Mouse (Mus musculus) midbrain, embryonic 11.5 days (tissue): Measurements from ENCODE around the gene Klhl29. TPM values are rescaled to one million over a fixed set of nuclear protein-coding genes. Genes with fewer than 3 reads are reported as not detected.
A peak's percentile ranks its signal among the peaks of the same experiment; 100 is the strongest.

Experiments used
- ATAC-seq: fragments of 200-750 bp; cut with Nextera tagmentation; 2 replicates; pipeline ENCODE4 v1.8.0; 2017; ENCODE audit warnings: moderate TSS enrichment, moderate library complexity; ENCODE audit not compliant: low FRiP score
- DNase-seq: peaks from one replicate; pipeline ENCODE4 v3.0.0; 2015; ENCODE audit warnings: low spot score; ENCODE audit errors: missing footprints
- H3K27ac ChIP-seq: fragments of 300-500 bp; sonication (generic); 2 replicates; pipeline ENCODE4 v1.5.1; 2014; ENCODE audit warnings: low read depth, low read length
- H3K27me3 ChIP-seq: fragments of 300-500 bp; sonication (generic); 2 replicates; pipeline ENCODE4 v1.6.1; 2014; ENCODE audit warnings: mild to moderate bottlenecking, low read length, moderate library complexity, mixed read lengths; ENCODE audit not compliant: control insufficient read depth, insufficient read depth
- H3K36me3 ChIP-seq: fragments of 300-500 bp; sonication (generic); 2 replicates; pipeline ENCODE4 v1.6.1; 2014; ENCODE audit warnings: mild to moderate bottlenecking, low read length, moderate library complexity, mixed read lengths; ENCODE audit not compliant: control insufficient read depth, insufficient read depth
- H3K4me1 ChIP-seq: fragments of 300-500 bp; sonication (generic); 2 replicates; pipeline ENCODE4 v1.6.1; 2014; ENCODE audit warnings: low read length; ENCODE audit not compliant: control insufficient read depth, insufficient read depth
- H3K4me2 ChIP-seq: fragments of 300-500 bp; sonication (generic); 2 replicates; pipeline ENCODE4 v1.6.1; 2014; ENCODE audit warnings: mild to moderate bottlenecking, moderate library complexity
- H3K4me3 ChIP-seq: fragments of 300-500 bp; sonication (generic); 2 replicates; pipeline ENCODE4 v1.5.1; 2014; ENCODE audit warnings: low read depth, low read length
- H3K9ac ChIP-seq: fragments of 300-500 bp; sonication (generic); 2 replicates; pipeline ENCODE4 v1.6.1; 2014; ENCODE audit warnings: low read length
- H3K9me3 ChIP-seq: fragments of 300-500 bp; sonication (generic); 2 replicates; pipeline ENCODE4 v1.6.1; 2016; ENCODE audit warnings: low read length; ENCODE audit not compliant: control insufficient read depth
- WGBS: fragments of 180-500 bp; shearing (Covaris S2); extraction: QIAGEN DNeasy Blood & Tissue Kit; methylation state at CpG from one replicate; pipeline ENCODE4 v1.1.7; 2014; 5-methylcytosine and 5-hydroxymethylcytosine counted together
- polyA plus RNA-seq: library from polyadenylated mRNA; unstranded; fragments of >200 nt; fragmentation: Nextera tagmentation; extraction: Ambion mirVana; gene quantifications from 2 replicates; pipeline ENCODE4 v1.2.1, GENCODE M21; 2014

Klhl29 gene
- polyA plus RNA-seq, 1 experiment from 2014 or later: 2.0 TPM

DNA sequence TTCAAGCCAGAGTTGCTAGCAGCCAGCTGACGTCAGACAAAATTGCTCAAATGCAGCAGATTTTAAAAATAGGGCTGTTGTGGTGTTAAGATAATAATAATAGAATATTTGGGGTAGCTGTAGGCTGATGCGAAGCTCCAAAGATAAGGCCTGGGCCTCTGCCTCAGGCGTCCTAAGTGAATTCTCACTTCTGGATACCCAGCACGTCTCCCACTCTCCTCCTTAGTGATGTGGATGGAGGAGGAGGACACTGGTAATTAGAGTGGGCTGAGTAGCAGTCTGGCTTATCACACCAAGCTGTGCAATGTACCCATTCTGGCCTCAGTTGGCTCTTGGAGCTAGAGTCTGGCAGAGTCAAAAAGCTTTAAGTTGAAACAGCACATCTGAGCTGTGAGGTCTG is 118.3 kb downstream of the Klhl29 start:
- peaks cover 17% of the 10 kb centered on the region for H3K4me1 ChIP-seq
- ATAC-seq (no peak), DNase-seq (no peak)
- no peak overlapping the region for H3K4me2 ChIP-seq
- WGBS: 57% methylated on average over 4 of the region's 4 CpGs
- no peaks in the 10 kb centered on the region; the same call in 1 of the 2 replicates for H3K27me3 ChIP-seq
- no peak overlapping the region for H3K9ac ChIP-seq
- H3K27ac ChIP-seq: no peak overlapping the region
- H3K9me3 ChIP-seq: no peaks in the 10 kb centered on the region
- H3K36me3 ChIP-seq: no peaks in the 10 kb centered on the region
- H3K4me3 ChIP-seq: no peak overlapping the region

DNA sequence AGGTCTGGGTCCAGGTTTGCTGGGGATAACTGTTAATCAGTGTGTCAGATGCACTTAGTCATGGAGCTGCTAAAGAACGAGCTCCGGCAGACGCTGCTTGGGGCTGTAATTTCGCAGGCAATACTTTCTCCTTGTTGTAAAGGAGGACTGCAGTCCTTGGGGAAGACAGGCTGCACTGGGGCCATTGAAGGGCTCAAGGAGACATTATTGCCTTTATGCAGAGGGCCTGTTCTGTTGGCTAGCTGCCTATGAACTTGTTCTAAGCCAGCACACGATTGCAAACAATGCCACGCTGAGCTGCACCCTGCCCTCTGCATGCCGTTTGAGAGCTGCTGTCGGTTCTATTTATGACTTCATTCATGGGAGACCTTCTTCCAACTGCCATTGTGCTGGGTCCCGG is 120.4 kb downstream of the Klhl29 start:
- H3K4me3 ChIP-seq: no peak overlapping the region
- DNase-seq (no peak), ATAC-seq (0 out of 2 replicates have a peak, but pooled peaks have one; percentile 33)
- no peak overlapping the region for H3K27ac ChIP-seq
- peaks cover 17% of the 10 kb centered on the region for H3K4me1 ChIP-seq
- no peaks in the 10 kb centered on the region; the same call in 1 of the 2 replicates for H3K27me3 ChIP-seq
- 42% methylated on average over 9 of the region's 9 CpGs for whole genome bisulfite sequencing
- no peak overlapping the region for H3K9ac ChIP-seq
- no peak overlapping the region for H3K4me2 ChIP-seq
- no peaks in the 10 kb centered on the region for H3K9me3 ChIP-seq
- no peaks in the 10 kb centered on the region for H3K36me3 ChIP-seq

DNA sequence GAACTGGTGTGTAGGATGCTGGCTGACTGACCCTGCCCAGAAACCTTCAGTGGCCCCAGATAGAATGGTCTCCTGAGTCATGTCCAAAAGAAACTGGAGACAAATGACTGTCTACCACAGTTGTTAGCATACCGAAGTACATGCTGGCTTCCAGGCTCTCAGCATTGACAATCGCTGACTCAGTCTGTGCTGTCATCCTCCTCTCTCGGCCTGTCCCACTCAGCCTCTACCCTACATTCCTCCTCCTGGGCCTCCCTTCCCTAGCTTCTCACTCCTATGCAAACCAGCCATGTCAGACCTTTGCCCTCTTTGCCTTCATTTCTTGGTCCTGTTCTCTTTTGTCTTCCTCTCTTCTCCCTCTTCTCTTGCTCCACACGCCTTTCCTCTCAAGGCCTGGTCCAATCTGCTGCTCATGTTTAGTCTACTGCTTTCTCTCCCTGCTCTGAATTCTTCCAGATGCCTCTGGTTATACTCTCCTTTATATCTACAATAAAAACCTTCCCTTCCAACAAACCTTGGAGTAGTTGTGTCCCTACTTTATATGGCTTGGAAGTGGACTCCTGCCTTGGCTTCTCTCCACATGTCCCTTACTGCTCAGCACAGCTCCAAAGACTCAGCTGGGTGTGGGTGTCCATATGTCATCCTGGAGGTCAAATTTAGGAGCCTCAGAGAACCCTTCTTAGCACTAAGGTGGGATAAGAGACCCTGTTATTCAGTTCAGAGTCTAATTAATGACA is 121.1 kb downstream of the Klhl29 start:
- Histone ChIP-seq H3K9ac (no peak overlapping the region), H3K4me1 (peaks cover 17% of the 10 kb centered on the region), H3K9me3 (no peaks in the 10 kb centered on the region), H3K4me3 (no peak overlapping the region), H3K27ac (no peak overlapping the region), H3K36me3 (no peaks in the 10 kb centered on the region), H3K4me2 (no peak overlapping the region), H3K27me3 (no peaks in the 10 kb centered on the region; the same call in 1 of the 2 replicates)
- ATAC-seq: no peak
- DNase-seq: no peak
- WGBS: 78% methylated on average over 4 of the region's 4 CpGs

DNA sequence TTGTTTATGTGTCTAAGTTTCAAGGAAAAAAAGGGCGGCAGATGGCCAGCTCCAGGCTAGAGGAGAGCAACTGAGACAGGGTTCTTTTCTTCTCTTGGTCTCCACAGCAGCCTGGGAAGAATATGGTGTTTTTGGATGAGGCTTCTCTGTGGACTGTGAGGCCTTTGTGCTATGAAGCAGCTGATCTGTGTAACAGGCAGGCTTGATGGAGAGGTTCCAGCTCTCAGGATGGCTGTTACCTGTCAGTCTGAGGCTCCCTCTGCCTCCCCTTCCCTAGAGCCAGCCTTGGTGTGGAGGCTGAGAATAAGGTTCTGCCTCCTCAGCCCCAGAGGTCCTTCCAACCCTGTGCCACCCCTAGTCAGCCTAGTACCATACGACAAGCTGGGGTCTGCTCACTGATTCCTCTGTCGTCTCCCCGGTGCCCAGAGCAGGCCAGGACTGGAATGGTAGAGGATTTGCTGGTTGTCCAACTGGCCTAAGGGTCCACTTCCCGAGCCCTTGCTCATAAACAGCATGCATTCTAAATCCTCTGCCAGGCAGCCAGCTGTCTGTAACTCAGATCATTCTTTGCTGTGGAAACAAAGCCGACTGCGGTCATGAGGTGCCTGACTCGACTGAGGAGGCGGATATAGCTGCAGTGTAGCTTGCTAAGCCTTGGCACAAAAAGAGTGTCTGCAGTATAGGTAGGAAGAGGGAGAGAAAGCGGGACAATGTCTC is 122.0 kb downstream of the Klhl29 start:
- Histone ChIP-seq H3K36me3 (no peaks in the 10 kb centered on the region), H3K27me3 (no peaks in the 10 kb centered on the region), H3K4me2 (no peak overlapping the region), H3K9ac (no peak overlapping the region), H3K4me1 (peaks cover 17% of the 10 kb centered on the region), H3K4me3 (no peak overlapping the region), H3K9me3 (no peaks in the 10 kb centered on the region), H3K27ac (peak overlapping the region; percentile 0; the same call in 1 of the 2 replicates)
- ATAC-seq: no peak
- WGBS: 54% methylated on average over 10 of the region's 10 CpGs
- DNase-seq: no peak

DNA sequence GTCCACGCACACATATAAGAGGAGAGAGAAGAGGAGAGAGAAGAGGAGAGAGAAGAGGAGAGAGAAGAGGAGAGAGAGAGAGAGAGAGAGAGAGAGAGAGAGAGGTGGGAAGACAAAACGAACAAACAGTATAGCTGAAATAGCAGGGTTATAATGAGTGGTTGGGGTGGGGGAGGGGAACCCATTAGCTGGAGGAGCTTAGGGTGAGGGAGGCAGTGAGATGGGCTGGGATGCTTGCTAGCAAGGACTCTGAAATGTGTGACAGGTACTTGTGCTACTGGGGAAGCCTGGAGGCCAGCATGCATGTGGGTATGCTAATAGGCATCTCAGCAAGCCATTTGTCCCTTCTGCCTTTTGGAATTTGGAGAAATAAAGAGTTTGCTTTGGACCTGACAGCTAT is 122.9 kb downstream of the Klhl29 start:
- no peaks in the 10 kb centered on the region for H3K27me3 ChIP-seq
- no peak overlapping the region for H3K9ac ChIP-seq
- no peaks in the 10 kb centered on the region for H3K9me3 ChIP-seq
- H3K36me3 ChIP-seq: no peaks in the 10 kb centered on the region
- ATAC-seq: no peak
- no peak for DNase-seq
- WGBS: 81% methylated on average over 2 of the region's 2 CpGs
- H3K27ac ChIP-seq: no peak overlapping the region
- H3K4me3 ChIP-seq: no peak overlapping the region
- no peak overlapping the region for H3K4me2 ChIP-seq
- H3K4me1 ChIP-seq: peaks cover 17% of the 10 kb centered on the region

DNA sequence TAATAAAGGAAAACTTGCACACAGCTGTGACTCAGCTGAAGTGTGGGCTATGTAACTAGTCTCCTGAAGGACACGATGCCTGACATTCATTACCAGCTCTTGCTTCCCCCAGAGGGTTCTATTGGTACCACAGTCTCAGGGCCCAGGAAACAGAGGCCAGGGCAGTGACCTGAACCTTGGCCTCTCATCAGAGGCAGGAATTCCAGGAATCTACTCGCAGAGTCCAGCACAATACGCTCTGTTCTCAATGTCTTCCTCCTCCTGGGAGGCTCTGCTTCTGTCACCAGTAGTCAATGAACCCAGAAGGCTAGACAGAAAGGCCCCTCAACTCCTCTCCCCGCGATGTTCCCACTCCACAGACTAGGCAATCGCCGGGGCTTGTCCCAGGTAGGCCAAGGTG is 125.4 kb downstream of the Klhl29 start:
- 0 out of 2 replicates have a peak, but pooled peaks have one; percentile 15 for ATAC-seq
- 27% methylated on average over 7 of the region's 7 CpGs for WGBS
- no peak for DNase-seq
- Histone ChIP-seq H3K27me3 (no peaks in the 10 kb centered on the region), H3K36me3 (no peaks in the 10 kb centered on the region), H3K9ac (no peak overlapping the region), H3K27ac (no peak overlapping the region), H3K4me2 (no peak overlapping the region), H3K9me3 (no peaks in the 10 kb centered on the region), H3K4me3 (no peak overlapping the region), H3K4me1 (peaks cover 13% of the 10 kb centered on the region)

DNA sequence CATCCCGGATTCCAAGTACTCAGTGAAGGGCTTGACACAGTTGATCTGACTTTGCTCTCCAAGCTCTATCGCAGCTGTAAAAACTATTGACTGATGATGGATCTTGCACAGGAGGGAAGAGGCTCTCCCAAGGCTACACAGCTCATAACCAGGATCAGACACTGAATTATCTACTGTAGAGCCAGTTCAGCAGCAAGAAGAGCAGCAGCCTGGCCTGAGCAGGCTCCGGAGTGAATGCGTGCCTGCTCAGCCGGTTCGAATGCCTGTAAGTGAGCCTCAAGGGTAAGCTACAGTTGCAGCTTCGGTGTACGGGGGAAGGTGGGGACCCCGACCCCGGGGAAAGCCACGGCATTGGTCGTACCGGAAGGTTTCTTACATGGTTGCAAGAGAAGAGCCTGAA is 126.4 kb downstream of the Klhl29 start:
- H3K9ac ChIP-seq: no peak overlapping the region
- peaks cover 9% of the 10 kb centered on the region for H3K4me1 ChIP-seq
- no peak for ATAC-seq
- WGBS: 89% methylated on average over 13 of the region's 13 CpGs
- H3K27ac ChIP-seq: no peak overlapping the region
- no peaks in the 10 kb centered on the region for H3K27me3 ChIP-seq
- DNase-seq: no peak
- no peaks in the 10 kb centered on the region for H3K36me3 ChIP-seq
- H3K4me3 ChIP-seq: no peak overlapping the region
- no peak overlapping the region for H3K4me2 ChIP-seq
- H3K9me3 ChIP-seq: no peaks in the 10 kb centered on the region

DNA sequence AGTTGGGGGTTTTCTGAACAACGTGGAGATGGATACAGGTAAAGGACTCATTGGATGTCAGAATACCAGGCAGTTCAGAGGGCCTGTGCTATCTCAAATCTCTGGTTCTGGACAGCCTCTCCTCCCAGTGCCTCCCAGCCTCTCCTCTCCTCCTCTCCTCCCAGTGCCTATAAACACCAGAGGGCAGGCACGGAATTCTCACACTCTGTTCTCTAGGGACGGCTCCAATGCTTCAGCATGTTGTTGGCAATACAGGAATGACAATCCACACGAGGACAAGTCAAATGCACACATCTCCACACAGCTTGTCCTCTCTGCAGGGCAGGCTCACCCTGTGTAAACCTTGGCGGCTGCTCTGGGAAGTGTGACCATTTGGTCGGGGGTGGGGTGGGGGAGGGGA is 128.0 kb downstream of the Klhl29 start:
- Histone ChIP-seq H3K4me1 (no peaks in the 10 kb centered on the region; the same call in 1 of the 2 replicates), H3K4me2 (no peak overlapping the region), H3K9me3 (no peaks in the 10 kb centered on the region), H3K9ac (no peak overlapping the region), H3K36me3 (no peaks in the 10 kb centered on the region), H3K27me3 (no peaks in the 10 kb centered on the region), H3K27ac (no peak overlapping the region), H3K4me3 (no peak overlapping the region)
- DNase-seq (no peak), ATAC-seq (peak; percentile 38; the same call in 1 of the 2 replicates)
- 64% methylated on average over 6 of the region's 6 CpGs for WGBS

DNA sequence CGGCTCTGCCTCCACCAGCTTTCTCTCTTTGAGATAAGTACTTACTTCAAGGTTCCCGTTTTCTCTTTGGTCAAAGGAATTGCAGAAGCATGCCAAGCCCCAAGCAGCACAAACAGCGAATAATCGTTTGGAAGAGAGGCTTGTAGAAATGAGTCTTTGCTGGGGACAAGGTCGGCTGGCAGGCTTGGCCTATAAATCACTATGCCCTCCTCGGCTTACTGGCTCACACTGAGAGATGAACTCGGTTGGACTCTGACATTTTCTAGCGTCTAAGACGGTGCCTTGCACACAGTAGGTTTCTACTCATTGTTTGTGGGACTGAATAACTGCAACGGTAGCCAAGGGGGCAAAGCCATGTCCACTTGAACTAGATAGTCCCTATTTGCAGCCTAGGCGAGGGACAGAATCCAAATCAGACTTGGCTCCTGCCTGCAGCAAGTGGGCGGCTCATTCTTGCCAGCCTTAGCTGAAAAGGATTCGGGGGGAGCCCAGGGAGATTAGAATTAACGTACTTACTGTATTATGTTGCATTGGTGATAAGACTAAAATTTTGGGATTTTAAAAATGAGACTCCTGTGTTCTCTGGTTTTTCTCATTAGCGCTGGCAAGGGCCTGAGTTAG is 128.7 kb downstream of the Klhl29 start:
- H3K36me3 ChIP-seq: no peaks in the 10 kb centered on the region
- DNase-seq (no peak), ATAC-seq (no peak)
- no peaks in the 10 kb centered on the region for H3K9me3 ChIP-seq
- no peak overlapping the region for H3K9ac ChIP-seq
- H3K27ac ChIP-seq: no peak overlapping the region
- no peaks in the 10 kb centered on the region for H3K27me3 ChIP-seq
- no peak overlapping the region for H3K4me2 ChIP-seq
- H3K4me3 ChIP-seq: no peak overlapping the region
- WGBS: 83% methylated on average over 15 of the region's 15 CpGs
- H3K4me1 ChIP-seq: no peaks in the 10 kb centered on the region
